Mouse (Mus musculus): ENCODE data around the gene Gata2. TPM values are rescaled to one million over a fixed set of nuclear protein-coding genes. Genes with fewer than 3 reads are reported as not detected.

Gata2 gene
- total RNA-seq, 2 experiments from 2014 or later = 4.8 to 5.9 TPM

GRCm38 (mm10) chr6:88194053-88194977 is 624 bp downstream of the Gata2 start:
- intact Hi-C loops (cut with DNase I) = no loop called here

GRCm38 (mm10) chr6:88194978-88195325 is 1.3 kb downstream of the Gata2 start:
- DNase-seq (ENCODE audit: low spot score in 2 of 2) = no peak
- intact Hi-C loops (cut with DNase I) = no loop called here

More at GRCm38 (mm10) chr6:88194053-88194977, 624 bp downstream of the Gata2 start:
- DNase-seq (ENCODE audit: low spot score in 2 of 2) = no peak

DNA sequence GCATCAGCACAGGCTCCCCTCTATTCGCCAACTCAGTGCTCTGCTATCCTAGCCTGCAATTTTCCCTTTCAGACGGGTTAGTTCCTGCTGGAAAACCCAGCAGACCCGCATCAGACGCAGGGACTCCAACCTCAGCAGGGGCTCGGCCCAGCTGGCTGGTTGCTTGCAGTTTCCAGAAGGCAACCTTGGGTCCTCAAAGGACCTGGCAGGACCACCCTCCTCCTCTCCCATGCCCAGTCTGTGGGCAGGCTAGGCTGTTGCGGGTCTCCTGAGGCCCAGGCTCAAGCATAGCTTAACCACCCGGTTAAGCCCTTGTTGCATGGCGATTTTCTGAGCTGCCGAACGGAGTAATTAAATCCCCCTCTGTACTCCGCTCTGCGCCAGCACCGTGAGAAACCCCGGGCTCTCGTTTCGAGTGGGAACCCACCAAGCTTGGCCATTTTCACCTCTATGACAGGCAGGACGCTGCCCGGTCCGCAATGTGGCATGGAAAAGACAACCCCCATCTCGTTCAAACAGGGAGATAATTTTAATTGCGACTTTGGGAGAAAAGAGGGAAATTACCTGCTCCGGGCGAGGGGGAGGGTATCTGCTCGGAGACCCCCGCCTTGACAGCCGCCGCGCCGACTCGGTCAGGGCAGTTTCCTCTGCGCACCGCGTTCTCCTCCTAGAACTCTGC is 2.5 kb downstream of the Gata2 start:
- intact Hi-C loops (cut with DNase I) = no loop called here
- no peak for DNase-seq (ENCODE audit: low spot score in 2 of 2)

GRCm38 (mm10) chr6:88196733-88197312 is 3.1 kb downstream of the Gata2 start:
- intact Hi-C loops (cut with DNase I) = no loop called here
- no peak for DNase-seq (ENCODE audit: low spot score in 2 of 2)

GRCm38 (mm10) chr6:88197313-88198069 is 3.8 kb downstream of the Gata2 start:
- no peak for DNase-seq (ENCODE audit: low spot score in 2 of 2)
- intact Hi-C loops (cut with DNase I) = no loop called here

GRCm38 (mm10) chr6:88198070-88198940 is 4.6 kb downstream of the Gata2 start:
- DNase-seq (ENCODE audit: low spot score in 2 of 2) = no peak
- intact Hi-C loops (cut with DNase I) = no loop called here

- intact Hi-C loops (cut with DNase I) = no loop called here
- DNase-seq (ENCODE audit: low spot score in 2 of 2) = no peak
Observed at GRCm38 (mm10) chr6:88199001-88199717, 5.5 kb downstream of the Gata2 start.

DNA sequence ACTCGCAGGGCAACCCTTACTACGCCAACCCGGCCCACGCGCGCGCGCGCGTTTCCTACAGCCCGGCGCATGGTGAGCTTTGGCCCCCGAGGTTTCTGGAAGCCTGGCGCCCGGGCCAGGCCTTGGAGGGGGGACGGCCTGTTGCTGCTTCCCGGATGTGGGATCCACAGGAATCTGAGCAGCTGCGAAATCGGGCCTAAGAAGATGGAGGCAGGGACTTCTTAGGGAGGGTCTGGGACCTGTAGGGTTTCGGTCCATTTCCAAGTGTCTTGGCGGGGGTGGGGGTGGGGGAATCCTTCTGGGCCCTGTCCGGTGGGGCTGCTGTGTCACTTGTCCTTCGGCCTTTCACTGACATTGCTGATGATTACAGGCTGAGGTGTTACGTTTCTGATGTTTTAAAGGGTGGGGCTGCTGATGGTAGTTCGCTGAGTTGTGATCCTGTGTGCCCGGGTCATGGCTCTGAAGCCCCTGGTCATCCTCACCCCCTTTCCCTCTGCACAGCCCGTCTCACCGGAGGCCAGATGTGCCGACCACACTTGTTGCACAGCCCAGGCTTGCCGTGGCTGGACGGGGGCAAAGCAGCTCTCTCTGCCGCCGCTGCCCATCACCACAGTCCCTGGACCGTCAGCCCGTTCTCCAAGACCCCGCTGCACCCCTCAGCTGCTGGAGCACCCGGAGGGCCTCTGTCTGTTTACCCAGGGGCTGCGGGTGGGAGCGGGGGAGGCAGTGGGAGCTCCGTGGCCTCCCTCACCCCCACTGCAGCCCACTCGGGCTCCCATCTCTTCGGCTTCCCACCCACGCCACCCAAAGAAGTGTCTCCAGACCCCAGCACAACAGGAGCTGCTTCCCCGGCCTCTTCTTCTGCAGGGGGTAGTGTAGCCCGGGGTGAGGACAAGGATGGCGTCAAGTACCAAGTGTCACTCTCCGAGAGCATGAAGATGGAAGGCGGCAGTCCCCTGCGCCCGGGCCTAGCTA is 6.3 kb downstream of the Gata2 start:
- intact Hi-C loops (cut with DNase I) = no loop called here
- DNase-seq (ENCODE audit: low spot score in 2 of 2) = no peak

GRCm38 (mm10) chr6:88200693-88201609 is 7.3 kb downstream of the Gata2 start:
- intact Hi-C loops (cut with DNase I) = no loop called here
- DNase-seq (ENCODE audit: low spot score in 2 of 2) = no peak

DNA sequence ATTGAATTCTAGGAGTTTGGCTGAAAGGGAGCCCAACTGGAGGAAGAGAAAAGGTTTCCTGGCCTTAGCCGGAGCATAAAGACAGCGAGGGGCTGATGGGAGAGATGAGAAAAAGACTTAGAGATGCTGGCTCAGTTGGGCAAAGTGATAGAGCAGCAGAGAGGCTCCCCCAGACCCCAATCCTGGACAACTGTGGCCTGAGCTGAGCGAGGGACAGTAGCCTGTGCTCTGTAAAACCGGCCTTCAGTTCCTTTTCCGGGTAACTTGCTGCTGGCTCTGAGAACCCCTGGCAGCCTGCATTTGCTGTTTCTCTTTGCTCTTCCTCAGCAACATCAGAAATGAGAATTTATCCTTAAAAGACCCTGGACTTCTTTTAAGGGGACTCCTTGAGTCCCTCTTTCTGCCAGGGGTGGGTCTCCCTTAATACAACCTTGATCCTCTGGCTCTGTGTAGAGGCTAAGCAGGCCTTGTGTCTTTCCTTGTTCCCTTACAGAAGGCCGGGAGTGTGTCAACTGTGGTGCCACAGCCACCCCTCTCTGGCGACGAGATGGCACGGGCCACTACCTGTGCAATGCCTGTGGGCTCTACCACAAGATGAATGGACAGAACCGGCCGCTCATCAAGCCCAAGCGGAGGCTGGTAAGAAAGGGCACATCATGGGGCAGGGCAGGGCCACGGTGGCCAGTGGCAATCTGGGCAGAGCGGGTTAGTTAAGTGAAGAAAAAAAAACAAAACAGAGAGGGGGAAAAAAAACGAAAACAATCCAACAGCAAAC is 8.4 kb downstream of the Gata2 start:
- intact Hi-C loops (cut with DNase I) = no loop called here
- no peak for DNase-seq (ENCODE audit: low spot score in 2 of 2)

- no peak for DNase-seq (ENCODE audit: low spot score in 2 of 2)
- intact Hi-C loops (cut with DNase I) = no loop called here
Observed at GRCm38 (mm10) chr6:88202921-88203690, 9.4 kb downstream of the Gata2 start.

- intact Hi-C loops (cut with DNase I) = no loop called here
- DNase-seq (ENCODE audit: low spot score in 2 of 2) = no peak
Observed at GRCm38 (mm10) chr6:88203791-88204405, 10.2 kb downstream of the Gata2 start.

- intact Hi-C loops (cut with DNase I) = no loop called here
- no peak for DNase-seq (ENCODE audit: low spot score in 2 of 2)
Observed at GRCm38 (mm10) chr6:88204531-88205385, 11.1 kb downstream of the Gata2 start.

- DNase-seq (ENCODE audit: low spot score in 2 of 2) = no peak
- intact Hi-C loops (cut with DNase I) = no loop called here
Observed at GRCm38 (mm10) chr6:88205386-88205700, 11.7 kb downstream of the Gata2 start.

Data from left cerebral cortex, postnatal 25 days (tissue).